Mouse (Mus musculus) cerebellum, postnatal 10 days (tissue): ENCODE data around the gene Dip2c.

ENCODE experiments used
- DNase-seq, 2 experiments: peaks; one replicate each; pipeline ENCODE4 v3.0.0; 2021; ENCODE audit warnings: mixed read lengths in 2 of 2

The Dip2c gene

GRCm38 (mm10) chr13:9276322-9276855, at the start of gene Dip2c:
Gene Dip2c, plus strand, starts transcription at chr13:9276528.
- peak; percentile 96 to 97 for DNase-seq

- no peak for DNase-seq
Measured at GRCm38 (mm10) chr13:9227078-9227477, 49.2 kb upstream of the Dip2c start.

GRCm38 (mm10) chr13:9237495-9237894, 38.8 kb upstream of the Dip2c start:
- DNase-seq = no peak

GRCm38 (mm10) chr13:9239127-9239526, 37.2 kb upstream of the Dip2c start:
- no peak for DNase-seq

- DNase-seq = no peak
Measured at GRCm38 (mm10) chr13:9239631-9240236, 36.6 kb upstream of the Dip2c start.

- no peak for DNase-seq
Measured at GRCm38 (mm10) chr13:9261748-9262147, 14.6 kb upstream of the Dip2c start.

- DNase-seq = no peak
Measured at GRCm38 (mm10) chr13:9265516-9265915, 10.8 kb upstream of the Dip2c start.

- DNase-seq = peak; percentile 78 to 80
Measured at GRCm38 (mm10) chr13:9276856-9277620, 710 bp downstream of the Dip2c start.

GRCm38 (mm10) chr13:9277621-9277960, 1.3 kb downstream of the Dip2c start:
- peak; percentile 46 to 56 for DNase-seq

- DNase-seq = no peak
Measured at GRCm38 (mm10) chr13:9278636-9279035, 2.3 kb downstream of the Dip2c start.

GRCm38 (mm10) chr13:9283050-9283449, 6.7 kb downstream of the Dip2c start:
- DNase-seq = no peak

GRCm38 (mm10) chr13:9289916-9290315, 13.6 kb downstream of the Dip2c start:
- DNase-seq = no peak

- DNase-seq = no peak
Measured at GRCm38 (mm10) chr13:9296285-9296684, 20.0 kb downstream of the Dip2c start.

- no peak for DNase-seq
Measured at GRCm38 (mm10) chr13:9297266-9297665, 20.9 kb downstream of the Dip2c start.

- no peak for DNase-seq
Measured at GRCm38 (mm10) chr13:9297689-9298088, 21.4 kb downstream of the Dip2c start.

GRCm38 (mm10) chr13:9299657-9300056, 23.3 kb downstream of the Dip2c start:
- no peak for DNase-seq

GRCm38 (mm10) chr13:9308863-9309262, 32.5 kb downstream of the Dip2c start:
- DNase-seq = no peak

- DNase-seq = no peak
Measured at GRCm38 (mm10) chr13:9310806-9311205, 34.5 kb downstream of the Dip2c start.

- DNase-seq = no peak
Measured at GRCm38 (mm10) chr13:9312916-9313315, 36.6 kb downstream of the Dip2c start.

- DNase-seq = peak; percentile 45 to 47
Measured at GRCm38 (mm10) chr13:9314099-9314712, 37.9 kb downstream of the Dip2c start.

- DNase-seq = no peak
Measured at GRCm38 (mm10) chr13:9314713-9315112, 38.4 kb downstream of the Dip2c start.

- DNase-seq = no peak
Measured at GRCm38 (mm10) chr13:9319745-9320144, 43.4 kb downstream of the Dip2c start.

GRCm38 (mm10) chr13:9325262-9325661, 48.9 kb downstream of the Dip2c start:
- DNase-seq = no peak
